Mouse (Mus musculus) cortical plate, adult 2 months (tissue): ENCODE results near the gene Col19a1. TPM values are rescaled to one million over a fixed set of nuclear protein-coding genes. Genes with fewer than 3 reads are reported as not detected.

Experiments used
- H3K27ac ChIP-seq: fragments of 200-500 bp; 2 replicates; pipeline ENCODE4 v1.5.1; 2012; ENCODE audit warnings: low read length, control low read depth, inconsistent platforms; ENCODE audit not compliant: insufficient read depth
- H3K4me1 ChIP-seq: fragments of 200-500 bp; 2 replicates; pipeline ENCODE4 v1.6.1; 2011; ENCODE audit warnings: low read length; ENCODE audit not compliant: control insufficient read depth, insufficient read depth
- H3K4me3 ChIP-seq: fragments of 200-500 bp; 2 replicates; pipeline ENCODE4 v1.5.1; 2011; ENCODE audit warnings: mild to moderate bottlenecking, low read length, control low read depth; ENCODE audit not compliant: insufficient read depth
- CTCF ChIP-seq: fragments of 200-500 bp; IDR thresholded peaks from 2 replicates; pipeline ENCODE4 v1.5.1; 2011; ENCODE audit warnings: mild to moderate bottlenecking, control low read depth, low read length; ENCODE audit not compliant: insufficient read depth; ENCODE audit errors: extremely low read depth
- POLR2A ChIP-seq: fragments of 200-500 bp; IDR thresholded peaks from 2 replicates; pipeline ENCODE4 v1.6.1; 2011; ENCODE audit warnings: mild to moderate bottlenecking, low read length, control low read depth; ENCODE audit not compliant: insufficient read depth; ENCODE audit errors: extremely low read depth
- polyA plus RNA-seq: library from polyadenylated mRNA; depleted of rRNA; stranded (reverse); fragments of >200 nt; gene quantifications from 2 replicates; pipeline ENCODE4 v1.2.3, GENCODE M21; 2012; rRNA removed

Gene Col19a1
- polyA plus RNA-seq, 1 experiment = 7.3 TPM

DNA sequence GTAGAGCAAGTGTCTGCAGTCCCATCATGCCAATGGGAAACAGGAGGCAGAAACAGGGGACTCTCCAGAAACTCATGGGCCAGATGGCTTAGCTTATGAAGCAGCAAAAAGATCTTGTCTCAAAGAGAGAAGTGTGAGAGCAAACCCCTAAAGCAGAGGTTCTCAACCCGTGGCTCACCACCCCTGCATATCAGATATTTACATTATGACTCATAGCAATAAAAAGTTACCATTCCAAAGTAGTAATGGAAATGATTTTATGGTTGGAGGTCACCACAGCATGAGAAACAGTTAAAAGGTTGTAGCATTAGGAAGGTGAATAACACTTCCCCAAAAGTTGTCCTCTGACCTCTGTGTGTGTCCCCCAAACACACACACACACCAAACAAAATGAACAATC is 350.9 kb downstream of the Col19a1 start:
- no peak overlapping the region for H3K4me3 ChIP-seq
- H3K27ac ChIP-seq = no peak overlapping the region
- H3K4me1 ChIP-seq = peaks cover 2% of the 10 kb centered on the region; the same call in 1 of the 2 replicates
- TF ChIP-seq POLR2A (no peak), CTCF (no peak)

DNA sequence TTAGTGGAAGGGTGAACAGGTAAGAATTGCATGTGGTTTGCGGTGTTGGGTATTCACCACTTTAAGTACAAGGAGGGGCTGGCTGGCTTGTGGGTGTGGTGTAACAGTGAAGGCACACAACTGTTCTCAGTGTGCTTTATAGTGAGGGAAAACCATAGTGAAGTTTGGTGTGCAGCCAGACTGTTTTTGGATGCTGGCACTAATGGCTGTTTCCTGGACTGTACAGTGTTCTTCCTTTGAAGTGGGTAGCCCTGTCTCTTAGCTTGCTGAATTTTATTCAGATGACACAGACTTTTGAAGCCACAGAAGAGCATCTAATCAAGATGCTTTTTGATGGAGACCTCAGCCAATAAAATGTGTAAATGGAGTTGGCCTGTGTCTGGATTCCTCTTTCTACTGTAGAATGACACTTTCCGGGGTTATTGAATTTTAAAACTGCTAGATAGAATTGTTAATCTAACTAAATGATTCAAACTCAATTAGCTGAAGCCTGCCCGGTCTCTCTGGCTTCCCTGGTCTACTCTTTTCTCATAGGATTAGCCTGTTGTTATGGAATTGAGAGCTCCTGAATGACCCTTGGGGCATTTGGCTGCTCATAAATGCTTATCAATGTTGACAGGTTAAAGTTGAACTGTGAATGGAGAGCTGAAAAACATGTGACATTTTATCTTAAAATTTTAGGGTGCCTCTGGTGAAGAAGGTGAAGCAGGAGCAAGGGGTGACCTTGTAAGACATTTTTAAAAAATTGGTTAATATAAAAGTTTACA is 355.6 kb downstream of the Col19a1 start:
- no peak overlapping the region for H3K27ac ChIP-seq
- TF ChIP-seq POLR2A = no peak
- TF ChIP-seq CTCF = no peak
- no peak overlapping the region for H3K4me3 ChIP-seq
- H3K4me1 ChIP-seq = peaks cover 16% of the 10 kb centered on the region

DNA sequence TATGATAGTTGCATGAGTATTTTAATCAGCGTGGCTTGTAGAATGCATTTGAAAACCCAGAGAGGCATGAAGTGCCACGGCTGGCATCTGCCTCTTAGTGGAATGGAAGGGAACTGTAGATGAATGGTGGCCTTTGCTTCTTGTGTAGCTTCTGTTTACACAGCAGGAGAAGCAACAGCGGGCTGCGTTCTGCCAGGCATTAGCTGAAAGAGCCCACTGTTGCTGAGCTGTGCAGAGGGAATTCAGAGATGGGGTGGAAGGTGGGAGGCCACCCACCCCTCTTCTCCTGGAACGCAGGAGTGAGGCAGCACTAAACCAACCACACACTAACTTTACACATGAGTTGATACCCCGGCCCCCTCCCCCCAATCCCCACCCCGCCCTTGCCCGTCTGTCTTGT is 356.8 kb downstream of the Col19a1 start:
- peaks cover 16% of the 10 kb centered on the region for H3K4me1 ChIP-seq
- TF ChIP-seq CTCF (peak; percentile 21; the same call in 1 of the 2 replicates), POLR2A (no peak)
- no peak overlapping the region for H3K4me3 ChIP-seq
- no peak overlapping the region; the same call in 1 of the 2 replicates for H3K27ac ChIP-seq

DNA sequence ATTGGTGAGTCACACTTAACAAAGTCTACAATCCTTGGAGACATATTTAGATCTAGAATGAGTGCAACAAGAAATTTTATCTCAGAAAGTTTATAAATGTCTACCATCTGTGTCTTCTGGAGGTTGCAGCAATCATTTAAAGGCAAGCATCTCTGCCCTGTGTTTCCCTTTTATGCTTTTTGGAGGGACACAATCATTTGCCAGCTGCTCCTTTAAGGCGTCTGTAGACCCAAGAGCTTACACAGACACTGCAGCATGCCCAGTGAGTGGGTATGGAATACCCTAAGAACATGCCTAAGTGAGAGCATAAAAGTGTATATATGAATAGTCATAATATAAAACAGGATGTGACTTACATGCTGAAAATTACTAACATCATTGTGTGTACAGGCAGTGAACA is 357.7 kb downstream of the Col19a1 start:
- no peak overlapping the region for H3K4me3 ChIP-seq
- TF ChIP-seq POLR2A (no peak), CTCF (no peak)
- H3K27ac ChIP-seq = peak overlapping the region; percentile 90
- H3K4me1 ChIP-seq = peaks cover 16% of the 10 kb centered on the region

DNA sequence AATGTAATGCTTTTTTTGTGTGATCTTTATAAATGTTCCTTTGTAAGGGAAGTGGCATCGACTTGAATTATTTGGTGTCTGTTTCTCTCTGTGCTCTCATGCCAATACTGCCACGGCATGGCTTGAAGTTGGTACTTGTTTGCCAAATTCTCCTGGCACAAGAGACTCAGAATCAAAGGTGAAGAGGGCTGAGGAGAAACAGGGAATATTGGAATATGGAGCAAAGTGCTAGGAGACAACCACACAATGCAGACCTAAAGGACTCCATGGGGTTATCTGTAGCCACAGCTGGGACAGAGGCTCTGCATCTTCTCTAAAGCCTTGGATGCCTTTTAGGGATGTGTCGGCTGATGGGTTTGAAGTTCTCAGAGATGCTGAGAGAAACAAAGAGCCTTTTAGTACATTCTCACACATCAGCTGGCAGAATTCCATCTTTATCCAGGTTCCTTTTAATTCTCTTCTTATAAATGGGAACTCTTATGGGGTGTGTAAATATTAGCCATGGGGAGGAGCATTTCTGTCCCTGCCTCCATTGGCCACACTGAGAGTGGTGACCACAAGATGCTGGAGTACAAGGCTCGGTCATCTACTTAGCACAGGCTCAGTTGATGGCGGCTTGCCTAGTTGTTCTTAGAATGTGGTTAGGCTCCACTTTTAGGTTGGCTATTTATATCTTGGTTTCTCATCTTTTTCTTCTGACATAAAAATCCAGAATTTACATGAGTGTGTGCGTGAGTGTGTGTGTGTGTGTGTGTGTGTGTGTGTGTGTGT is 360.1 kb downstream of the Col19a1 start:
- no peak for TF ChIP-seq CTCF
- no peak for TF ChIP-seq POLR2A
- H3K27ac ChIP-seq = peak overlapping the region; percentile 60
- H3K4me3 ChIP-seq = no peak overlapping the region
- H3K4me1 ChIP-seq = peaks cover 18% of the 10 kb centered on the region

DNA sequence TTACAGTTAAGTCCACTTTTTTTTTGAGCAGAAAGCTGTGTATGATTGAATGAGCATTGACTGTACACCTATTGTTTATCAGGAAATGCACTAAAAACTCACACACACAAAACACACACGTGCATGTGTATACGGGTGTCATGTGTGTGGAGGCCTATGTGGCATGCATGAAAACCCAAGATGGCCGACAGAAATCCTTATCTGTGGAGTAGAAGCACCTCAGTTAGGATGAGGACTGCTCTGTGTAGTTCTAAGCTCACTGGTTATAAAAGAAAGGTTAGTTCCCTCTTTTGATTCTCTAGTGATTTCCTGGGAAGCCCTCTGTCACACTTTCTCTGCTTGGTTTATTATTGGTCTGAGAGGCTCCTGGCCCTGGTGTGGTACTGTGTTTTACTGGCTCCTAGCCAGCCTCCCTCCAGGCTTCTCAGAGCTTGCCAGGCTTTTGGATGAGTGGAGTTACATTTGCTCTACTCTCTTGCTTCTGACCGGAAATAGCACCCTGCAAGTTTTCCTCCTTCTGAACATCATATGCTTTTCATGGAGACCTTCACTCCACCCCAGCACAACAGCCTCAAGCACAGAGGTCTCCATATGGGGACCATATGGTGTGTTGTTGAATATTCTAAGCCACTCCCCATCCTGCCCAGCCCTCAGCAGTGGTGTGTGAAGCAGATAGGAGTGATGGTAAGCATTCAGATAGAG is 361.3 kb downstream of the Col19a1 start:
- H3K4me1 ChIP-seq = peaks cover 16% of the 10 kb centered on the region
- no peak overlapping the region for H3K27ac ChIP-seq
- H3K4me3 ChIP-seq = no peak overlapping the region
- TF ChIP-seq CTCF = no peak
- no peak for TF ChIP-seq POLR2A

DNA sequence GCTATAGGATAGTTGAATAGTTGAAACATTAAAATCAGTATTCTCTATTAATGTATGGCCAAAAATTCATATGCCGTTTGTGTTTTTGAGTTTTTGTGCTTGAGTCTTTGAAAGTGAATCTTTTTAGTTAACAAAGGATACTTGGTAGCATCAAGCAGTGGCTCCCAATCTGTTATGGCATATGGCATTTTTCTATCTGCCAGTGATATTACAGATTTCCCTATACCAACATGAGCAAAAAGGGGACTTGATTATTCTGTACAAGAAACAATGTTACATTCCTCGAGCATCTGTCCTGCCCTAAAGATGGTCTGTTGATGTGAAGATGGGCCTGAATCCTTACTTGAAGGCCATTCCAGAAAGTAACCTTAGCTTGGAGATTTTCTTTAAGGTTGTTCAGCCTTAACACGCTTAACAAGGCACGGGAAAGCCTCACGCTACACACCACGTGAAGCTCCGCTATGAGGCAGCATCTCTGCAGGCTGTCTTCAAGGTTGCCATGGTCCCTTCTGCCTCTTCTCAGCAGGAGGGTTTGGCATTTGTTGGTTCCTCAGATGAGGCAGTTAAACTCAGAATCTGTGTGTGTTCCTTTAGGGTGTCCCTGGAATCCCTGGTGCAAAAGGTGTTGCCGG is 364.2 kb downstream of the Col19a1 start:
- no peak overlapping the region; the same call in 1 of the 2 replicates for H3K27ac ChIP-seq
- peaks cover 10% of the 10 kb centered on the region for H3K4me1 ChIP-seq
- TF ChIP-seq CTCF (no peak), POLR2A (no peak)

DNA sequence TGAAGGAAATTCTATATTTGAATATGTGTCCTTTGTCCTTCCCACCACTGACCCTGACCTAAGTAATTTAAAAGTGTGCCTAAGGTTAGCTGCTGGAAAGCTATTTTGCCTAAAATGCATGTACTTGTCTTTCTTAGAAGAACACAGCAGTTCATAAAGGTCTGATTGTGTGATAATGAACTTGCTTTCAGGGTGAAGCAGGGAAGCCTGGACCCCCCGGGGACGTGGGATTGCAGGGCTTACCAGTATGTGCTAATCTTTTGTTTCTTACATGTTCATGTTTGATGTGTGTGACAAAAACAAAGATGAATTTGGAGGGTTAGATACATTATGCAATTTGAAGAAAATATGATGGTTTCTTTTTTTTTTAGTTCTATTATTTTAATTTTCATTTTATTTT is 365.0 kb downstream of the Col19a1 start:
- TF ChIP-seq POLR2A (no peak), CTCF (no peak)
- no peak overlapping the region for H3K4me3 ChIP-seq
- H3K27ac ChIP-seq = no peak overlapping the region
- peaks cover 6% of the 10 kb centered on the region; the same call in 1 of the 2 replicates for H3K4me1 ChIP-seq

More for the DNA sequence above, 364.2 kb downstream of the Col19a1 start:
- H3K4me3 ChIP-seq = no peak overlapping the region

DNA sequence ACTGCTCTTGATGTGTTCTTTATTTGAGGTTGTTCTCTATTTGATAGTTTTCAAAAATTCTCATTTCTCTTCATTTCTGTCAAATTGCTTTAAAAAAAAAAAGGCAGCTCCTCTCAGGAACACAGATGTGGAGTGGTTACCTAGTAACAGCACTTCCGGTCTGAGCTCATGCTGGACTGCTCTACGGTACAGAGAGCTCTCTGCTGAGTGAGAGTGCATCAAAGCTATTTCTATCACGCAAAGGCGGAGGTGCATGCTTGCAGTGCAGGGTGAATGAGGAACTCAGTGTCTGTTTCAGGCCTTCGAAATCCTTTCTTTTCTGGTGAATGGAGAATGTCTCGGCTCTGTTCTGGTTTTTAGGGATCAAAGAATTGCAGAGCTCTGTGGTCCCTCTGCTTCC is 368.2 kb downstream of the Col19a1 start:
- no peak for TF ChIP-seq CTCF
- TF ChIP-seq POLR2A = no peak
- Histone ChIP-seq H3K27ac (no peak overlapping the region), H3K4me3 (no peak overlapping the region), H3K4me1 (peaks cover 3% of the 10 kb centered on the region; the same call in 1 of the 2 replicates)

Other genes with a start within 250 kb of the Col19a1 start
- 101 and 105 TPM in 2 replicates for gene Lmbrd1, start 91.2 kb upstream of the Col19a1 start, polyA plus RNA-seq